ENCODE assay signal across 35 mouse cellular contexts in genomic region chr10:18889255-18889654, GRCm38 (mm10).
"Had no signal": no experiment of that assay in that cellular context is flagged by ENCODE, and none has a peak within 500 bp of the region (broad histone marks: within the 10 kb centered on the region; RNA-seq: fewer than 3 reads in every experiment).

No protein-coding gene starts in this region.

- ATAC-seq: hindbrain, embryonic 16.5 days; hindbrain, postnatal 0 days; inflammation-experienced regulatory T-cells, adult 6 months; intestine, embryonic 15.5 days; intestine, embryonic 16.5 days; intestine, postnatal 0 days had no signal

- H3K27ac ChIP-seq: heart, embryonic 10.5 days; heart, embryonic 13.5 days; heart, embryonic 15.5 days; hindbrain, embryonic 10.5 days; hindbrain, embryonic 12.5 days; hindbrain, embryonic 13.5 days; hindbrain, embryonic 14.5 days; hindbrain, embryonic 15.5 days; hindbrain, postnatal 0 days; intestine, embryonic 15.5 days; kidney, embryonic 15.5 days; kidney, postnatal 0 days; layer of hippocampus, adult 2 months had no signal

- H3K9ac ChIP-seq: heart, embryonic 12.5 days; heart, embryonic 13.5 days; heart, embryonic 15.5 days; hindbrain, embryonic 12.5 days; hindbrain, embryonic 13.5 days; hindbrain, embryonic 14.5 days; hindbrain, embryonic 15.5 days; intestine, embryonic 15.5 days; kidney, embryonic 15.5 days had no signal

- H3K36me3 ChIP-seq: heart, embryonic 10.5 days; heart, embryonic 12.5 days; heart, embryonic 13.5 days; heart, embryonic 15.5 days; hindbrain, embryonic 10.5 days; hindbrain, embryonic 12.5 days; hindbrain, embryonic 13.5 days; hindbrain, embryonic 15.5 days; intestine, embryonic 15.5 days; kidney, embryonic 15.5 days had no signal

- H3K4me1 ChIP-seq: hindbrain, embryonic 12.5 days; hindbrain, embryonic 13.5 days; hindbrain, embryonic 15.5 days; kidney, embryonic 15.5 days had no signal

- H3K4me3 ChIP-seq: heart, embryonic 10.5 days; heart, embryonic 12.5 days; heart, embryonic 13.5 days; heart, embryonic 15.5 days; hindbrain, embryonic 10.5 days; hindbrain, embryonic 12.5 days; hindbrain, embryonic 13.5 days; hindbrain, embryonic 15.5 days; intestine, embryonic 15.5 days; kidney, embryonic 15.5 days; layer of hippocampus, adult 2 months had no signal

- H3K27me3 ChIP-seq: heart, embryonic 12.5 days; heart, embryonic 13.5 days; heart, embryonic 15.5 days; hindbrain, embryonic 12.5 days; hindbrain, embryonic 13.5 days; hindbrain, embryonic 15.5 days; intestine, embryonic 15.5 days; kidney, embryonic 15.5 days had no signal

- H3K4me2 ChIP-seq: heart, embryonic 11.5 days; heart, embryonic 12.5 days; heart, embryonic 13.5 days; heart, embryonic 15.5 days; hindbrain, embryonic 12.5 days; hindbrain, embryonic 13.5 days; hindbrain, embryonic 14.5 days; hindbrain, embryonic 15.5 days; intestine, embryonic 15.5 days; kidney, embryonic 15.5 days had no signal

- H3K9me3 ChIP-seq: heart, embryonic 10.5 days; heart, embryonic 13.5 days; heart, embryonic 15.5 days; hindbrain, embryonic 10.5 days; hindbrain, embryonic 12.5 days; hindbrain, embryonic 13.5 days; hindbrain, embryonic 15.5 days; intestine, embryonic 15.5 days; kidney, embryonic 15.5 days had no signal

- DNase-seq: heart, postnatal 10 days; heart, postnatal 14 days; heart, postnatal 36 days; heart, postnatal 4 days; kidney, adult 11 months; kidney, adult 18-20 months; kidney, adult 2 months; kidney, adult 8-10 months; kidney, adult 9 months; kidney, postnatal 10 days; kidney, postnatal 14 days; kidney, postnatal 25 days; kidney, postnatal 36 days; kidney, postnatal 4 days; layer of hippocampus, adult 9-11 months; layer of hippocampus, postnatal 36 days had no signal
